Mouse (Mus musculus): ENCODE measurements at regions not wholly inside any gene's neighbourhood (a gene's known extent, or its start where the extent isn't known, plus 50 kb on each side); places are given as distances from the start of the nearest gene placed in this dataset.

DNA sequence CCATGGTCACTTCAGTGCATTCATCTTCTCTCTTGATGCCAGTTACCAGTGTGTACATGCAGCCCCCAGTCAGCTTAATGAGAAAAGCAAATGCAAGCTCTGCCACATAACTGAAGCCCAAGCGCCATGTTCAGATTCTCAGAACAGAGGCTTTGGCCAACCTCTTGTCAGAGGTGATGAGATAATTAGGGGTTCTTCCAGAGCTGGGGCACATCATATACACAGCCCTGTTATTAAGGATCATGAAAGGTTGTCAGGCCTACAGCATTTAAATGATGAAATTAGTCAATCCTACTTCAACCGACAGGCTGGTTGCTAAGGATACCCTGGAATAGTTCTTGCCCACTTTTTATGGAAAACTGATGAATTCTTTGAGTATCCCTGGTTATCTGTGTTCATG, 255.8 kb upstream of the Irx1 start:
- TF ChIP-seq CTCF (IDR thresholded peaks at IDR 0.05; ENCODE audit: borderline replicate concordance, extremely low read depth, insufficient read depth, insufficient read length) = no peak
- TF ChIP-seq POLR2A (IDR thresholded peaks at IDR 0.05; ENCODE audit: borderline replicate concordance, extremely low read depth, insufficient read depth, insufficient read length, poor library complexity, severe bottlenecking) = no peak

Measured in brain, embryonic 14.5 days (tissue).